Mouse (Mus musculus) gonadal fat pad, adult 2 months (tissue): ENCODE data around the gene Csf2rb2. TPM values are rescaled to one million over a fixed set of nuclear protein-coding genes. Genes with fewer than 3 reads are reported as not detected.
"Not testable (repeated sequence)": the region's sequence is repeated elsewhere in the genome, so short reads cannot be mapped to it uniquely, and the experiment has no call there.

Experiments
- DNase-seq: peaks from one replicate; pipeline ENCODE4 v3.0.0-alpha.2; 2012; ENCODE audit warnings: low read depth
- polyA plus RNA-seq: library from polyadenylated mRNA; depleted of rRNA; stranded (reverse); fragments of >200 nt; gene quantifications from 2 replicates; pipeline ENCODE4 v1.2.3, GENCODE M21; 2012; rRNA removed

Gene Csf2rb2
- polyA plus RNA-seq, 1 experiment: 5.7 TPM

DNA sequence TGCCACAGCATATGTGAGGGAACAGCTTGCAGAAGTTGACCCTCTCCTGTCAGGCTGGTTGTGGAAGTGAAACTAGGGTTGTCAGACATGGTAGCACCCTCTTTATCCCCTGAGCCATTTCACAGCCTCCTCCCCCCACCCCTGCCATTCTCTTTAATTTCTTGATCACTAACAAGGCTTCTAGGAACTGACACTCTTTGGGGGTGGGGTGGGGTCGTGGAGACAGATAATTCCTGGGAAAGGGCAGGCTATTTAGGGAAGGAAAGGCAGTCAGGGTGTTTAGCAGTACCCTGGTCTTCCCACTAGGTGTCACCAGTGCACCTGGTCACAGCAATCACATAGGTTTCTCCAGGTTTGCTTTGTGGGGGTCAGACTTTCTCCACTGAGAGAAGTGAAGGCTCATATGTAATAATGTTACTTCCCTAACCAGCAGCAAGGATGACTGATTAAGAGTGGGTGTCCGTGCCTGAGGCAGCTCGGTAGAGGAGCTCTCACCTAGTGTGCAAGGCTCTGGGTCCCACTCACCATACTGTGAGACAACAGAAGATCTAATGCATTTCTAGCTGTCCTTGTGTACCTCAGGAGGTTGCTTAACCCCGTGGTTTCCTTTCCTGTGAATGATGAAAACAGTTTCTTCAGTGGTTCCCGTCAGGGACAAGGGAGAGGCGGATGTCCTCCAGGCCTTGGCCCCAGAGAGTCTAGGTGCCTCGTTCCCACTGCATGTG is 48.0 kb downstream of the Csf2rb2 start:
- DNase-seq: no peak

DNA sequence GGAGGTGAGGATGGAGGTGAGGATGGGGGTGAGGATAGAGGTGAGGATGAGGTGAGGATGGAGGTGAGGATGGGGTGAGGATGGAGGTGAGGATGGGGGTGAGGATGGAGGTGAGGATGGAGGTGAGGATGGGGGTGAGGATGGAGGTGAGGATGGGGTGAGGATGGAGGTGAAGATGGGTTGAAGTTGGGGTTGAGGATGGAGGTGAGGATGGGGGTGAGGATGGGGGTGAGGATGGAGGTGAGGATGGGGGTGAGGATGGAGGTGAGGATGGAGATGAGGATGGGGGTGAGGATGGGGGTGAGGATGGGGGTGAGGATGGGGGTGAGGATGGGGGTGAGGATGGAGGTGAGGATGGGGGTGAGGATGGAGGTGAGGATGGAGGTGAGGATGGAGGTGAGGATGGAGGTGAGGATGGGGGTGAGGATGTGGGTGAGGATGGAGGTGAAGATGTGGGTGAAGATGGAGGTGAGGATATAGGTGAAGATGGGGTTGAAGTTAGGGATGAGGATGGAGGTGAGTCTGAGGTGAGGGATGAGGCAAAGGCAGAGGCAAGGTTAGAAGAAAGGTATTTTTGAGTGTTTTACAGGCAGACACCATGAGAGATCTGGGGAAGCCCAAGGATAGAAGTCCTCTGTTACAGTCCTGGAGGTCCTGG is 48.8 kb downstream of the Csf2rb2 start:
- not testable (repeated sequence) for DNase-seq

DNA sequence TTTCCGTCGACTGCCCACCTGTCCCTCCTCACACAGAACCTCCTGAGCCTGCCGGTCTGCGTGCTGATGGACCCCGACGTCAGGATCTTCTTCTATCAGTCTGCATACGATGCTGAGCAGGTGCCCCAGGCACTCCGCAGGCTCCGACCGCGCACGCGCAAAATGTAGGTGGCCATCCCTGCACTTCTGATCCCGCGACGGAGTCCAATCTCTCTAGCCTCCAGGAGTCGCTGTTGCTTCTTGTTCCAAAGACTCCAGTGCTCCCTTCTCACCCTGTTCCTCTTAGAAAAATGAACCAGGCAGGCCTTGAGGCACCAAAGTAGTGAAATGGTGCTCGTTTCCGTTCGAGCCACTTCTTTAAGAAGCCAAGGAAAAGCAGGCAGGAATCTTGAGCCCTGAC is 50.8 kb downstream of the Csf2rb2 start:
- DNase-seq: no peak

DNA sequence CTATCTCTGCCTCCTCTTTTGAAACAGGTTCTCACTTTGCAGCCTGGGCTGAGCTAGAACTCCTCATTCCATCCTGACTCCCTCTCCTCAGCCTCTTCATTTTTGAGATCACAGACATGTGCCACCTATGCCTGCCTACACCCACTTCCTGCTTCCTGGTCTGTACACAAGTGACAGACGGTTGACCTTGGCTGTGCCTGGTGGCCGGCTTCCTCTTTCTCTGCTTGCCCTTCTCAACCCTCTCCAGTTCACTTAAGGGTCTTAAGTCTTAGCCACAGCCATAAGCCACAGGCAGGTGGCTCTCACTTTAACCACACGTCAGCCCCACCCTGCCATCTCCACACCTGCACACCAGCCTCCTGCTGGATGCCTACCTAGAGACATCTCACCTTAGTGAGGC is 57.1 kb downstream of the Csf2rb2 start:
- no peak for DNase-seq

DNA sequence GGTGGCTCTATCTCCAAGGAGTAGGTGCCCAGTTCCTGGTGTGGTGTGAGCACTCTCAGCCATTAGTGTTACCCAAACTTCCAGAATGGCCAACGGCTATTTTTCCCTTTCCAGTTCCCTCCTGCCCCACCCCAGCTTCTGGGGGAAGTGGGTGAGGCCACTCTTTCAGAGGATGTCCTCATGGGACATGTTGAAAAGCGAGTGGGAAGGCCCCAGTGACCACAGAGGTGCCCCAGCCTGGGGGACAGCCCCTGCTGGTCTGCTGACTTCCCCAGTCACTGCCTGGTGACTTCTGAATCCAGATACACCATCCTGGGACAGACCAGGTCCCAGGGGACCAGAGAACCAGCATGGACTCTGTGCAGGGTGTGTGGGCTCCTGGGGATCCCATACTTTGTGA is 57.9 kb downstream of the Csf2rb2 start:
- no peak for DNase-seq

DNA sequence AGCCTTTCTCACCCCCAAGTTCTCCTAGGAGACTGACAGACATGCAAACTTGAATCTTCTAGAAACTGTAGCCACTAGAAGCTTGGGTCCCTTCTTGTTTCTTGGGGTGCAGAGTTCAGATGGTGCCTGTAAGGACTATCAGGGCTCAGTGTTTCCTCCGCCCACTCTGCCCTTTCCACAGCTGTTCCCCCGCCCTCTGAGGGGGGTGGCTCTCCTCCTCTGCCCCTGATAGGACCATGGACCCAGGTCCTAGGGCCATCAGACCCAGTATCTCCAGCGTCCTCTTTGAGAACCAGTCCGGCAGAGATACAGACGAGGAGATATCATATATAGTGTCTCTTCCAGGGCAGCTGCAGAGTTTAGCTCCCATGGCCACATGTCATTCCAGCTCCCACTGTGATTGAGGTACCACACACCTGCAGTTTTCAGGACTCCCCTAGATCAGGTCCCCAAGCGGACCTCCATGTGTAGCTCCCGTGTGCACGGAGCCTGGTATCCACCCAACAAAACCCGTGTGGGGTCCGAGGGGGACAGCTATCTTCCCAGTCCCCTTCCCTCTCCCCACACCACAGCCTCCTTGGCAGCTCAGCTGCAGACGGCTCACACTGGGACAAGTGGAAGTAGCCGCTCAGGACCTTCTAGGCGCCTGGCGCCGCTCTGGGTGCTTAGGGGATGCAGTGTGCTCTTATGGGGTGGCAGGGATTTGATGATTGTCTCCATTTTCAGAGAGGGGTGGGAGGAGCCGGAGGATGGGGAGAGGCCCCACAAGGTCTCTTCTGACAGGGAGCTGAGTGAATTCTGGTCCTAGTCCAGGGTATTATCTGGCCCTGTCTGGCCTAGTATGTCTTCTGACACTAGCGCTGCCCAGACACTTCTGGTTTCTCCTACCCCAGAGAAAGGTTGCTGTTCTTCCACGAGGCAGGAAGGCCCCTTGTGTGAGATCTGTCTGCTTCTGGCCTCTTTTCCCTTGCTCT is 59.1 kb downstream of the Csf2rb2 start:
- DNase-seq: no peak

DNA sequence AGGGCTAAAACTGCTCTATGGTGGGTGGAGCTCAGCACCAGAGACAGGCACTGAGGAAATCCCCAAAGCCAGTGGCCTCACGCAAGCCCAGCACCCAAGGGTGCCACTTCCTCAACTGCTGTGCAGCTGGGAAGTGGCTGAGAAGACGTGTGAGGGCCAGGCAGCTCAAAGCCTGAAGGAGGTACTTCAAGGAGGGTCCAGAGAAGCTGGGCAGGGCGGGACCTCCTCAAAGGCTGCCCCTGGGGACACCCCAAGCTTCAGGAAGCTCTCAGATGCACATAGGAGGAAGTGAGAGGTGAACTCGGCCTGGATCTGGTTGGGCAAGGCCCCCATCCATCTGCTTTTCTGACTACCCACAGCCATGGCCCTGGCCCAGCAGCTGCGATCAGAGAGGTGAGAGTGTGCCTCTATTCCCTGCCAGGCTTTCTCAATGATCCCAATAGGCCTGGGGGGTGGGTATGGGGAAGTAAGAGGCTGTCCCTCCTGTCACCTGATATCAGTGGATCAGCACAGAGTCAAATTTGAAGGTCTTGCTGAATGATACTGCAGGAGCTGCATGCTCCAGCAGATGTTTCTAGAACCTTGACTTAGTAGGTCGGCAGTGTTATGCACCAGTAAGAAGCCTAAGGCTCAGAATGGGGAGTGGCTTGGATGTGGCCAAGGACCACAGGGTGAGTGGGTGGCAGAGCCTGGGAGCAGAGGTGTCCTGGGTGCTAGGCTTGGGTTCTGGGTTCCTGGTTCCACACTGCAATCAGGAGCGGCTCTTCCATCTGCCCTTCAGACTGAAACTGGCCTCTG is 60.6 kb downstream of the Csf2rb2 start, which contains the start of gene Ncf4:
Gene Ncf4 (plus strand): TSS at position 107 of the 798 bp plus-strand sequence.
- DNase-seq: no peak

DNA sequence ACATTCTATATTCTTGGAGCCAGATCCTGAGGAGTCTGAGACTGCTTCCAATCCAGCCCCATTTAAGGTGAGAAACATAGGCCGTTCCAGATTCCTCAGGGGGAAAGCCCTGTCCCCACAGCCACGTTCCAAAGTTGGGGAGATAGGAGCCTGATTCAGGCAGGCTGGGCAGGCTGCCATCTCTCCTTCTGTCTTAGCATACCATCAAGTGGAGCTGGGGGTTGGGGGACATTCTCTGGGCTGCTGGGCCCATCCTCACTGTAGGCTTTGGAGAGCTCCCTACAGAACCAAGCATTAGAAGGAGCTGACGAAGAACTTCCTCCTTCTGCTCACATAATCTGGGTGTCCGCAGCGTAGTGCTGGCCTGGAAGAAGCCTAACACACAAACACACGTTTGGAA is 61.7 kb downstream of the Csf2rb2 start:
- DNase-seq: no peak

DNA sequence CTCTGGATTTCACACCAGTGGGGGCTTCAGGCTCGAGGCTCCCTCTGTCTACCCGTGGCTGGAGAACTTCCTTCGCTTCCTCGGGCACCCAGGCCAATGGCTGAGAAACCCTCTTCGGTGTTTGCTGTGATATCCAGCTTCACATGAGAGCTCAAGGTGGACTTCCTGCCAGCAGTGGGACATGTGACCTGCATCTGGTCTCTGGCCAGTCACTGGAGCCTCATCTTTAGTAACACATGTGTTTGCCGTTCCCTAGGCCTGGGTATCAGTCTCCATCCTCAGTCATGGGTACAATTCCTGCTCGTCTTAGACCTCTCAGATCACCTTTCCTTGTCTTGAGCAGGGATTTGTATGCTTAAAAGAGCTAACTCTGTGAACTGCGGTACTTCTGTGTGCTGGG is 62.5 kb downstream of the Csf2rb2 start:
- no peak for DNase-seq

DNA sequence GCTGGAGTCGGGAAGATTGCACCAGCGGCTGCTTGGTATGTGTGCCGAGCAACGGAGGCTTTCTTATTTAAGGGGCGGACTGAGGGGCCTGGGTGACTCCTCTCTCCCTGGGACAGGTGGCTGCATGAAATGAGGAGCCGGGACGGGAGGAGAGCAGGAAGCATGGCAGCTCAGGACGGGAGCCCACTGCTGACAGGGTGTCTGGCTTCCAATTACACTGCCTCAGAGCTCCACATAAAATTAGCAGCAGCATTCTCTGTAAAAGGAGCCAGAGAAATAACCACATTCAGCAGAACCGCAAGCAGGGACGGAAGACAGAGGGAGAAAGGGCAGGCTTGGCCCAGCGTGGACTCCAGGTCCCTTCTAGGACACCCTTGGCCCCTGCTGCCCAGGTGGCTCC is 64.2 kb downstream of the Csf2rb2 start:
- DNase-seq: no peak

DNA sequence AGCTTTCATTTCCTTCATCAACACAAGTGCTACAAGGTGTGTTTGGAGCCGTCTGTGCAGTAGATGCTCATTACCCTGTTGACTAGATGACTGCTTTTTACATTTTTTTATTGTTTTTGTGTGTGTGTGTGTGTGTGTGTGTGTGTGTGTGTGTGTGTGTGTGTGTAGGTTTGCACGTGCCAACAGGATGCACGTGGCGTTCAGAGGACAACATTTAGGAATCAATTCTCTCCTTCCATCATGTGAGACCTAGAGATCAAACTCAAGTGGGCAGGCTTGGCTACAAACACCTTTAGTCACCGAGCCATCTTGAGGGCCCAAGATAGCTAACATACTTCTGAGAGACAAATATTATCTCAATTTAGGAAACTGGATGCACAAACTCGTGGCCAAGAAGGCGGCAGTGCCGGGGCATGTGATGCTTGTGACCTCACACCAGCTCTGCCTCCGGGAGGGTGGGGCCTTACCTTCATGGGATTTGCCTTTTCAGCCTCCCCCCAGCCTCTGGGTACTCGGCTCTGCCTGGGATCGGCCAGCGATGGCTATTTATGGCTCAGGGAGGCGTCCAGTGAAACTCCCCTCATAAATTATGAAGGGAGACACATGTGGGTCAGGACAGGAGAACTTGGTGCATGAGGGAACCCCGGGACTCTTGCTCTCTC is 65.4 kb downstream of the Csf2rb2 start:
- DNase-seq: no peak

DNA sequence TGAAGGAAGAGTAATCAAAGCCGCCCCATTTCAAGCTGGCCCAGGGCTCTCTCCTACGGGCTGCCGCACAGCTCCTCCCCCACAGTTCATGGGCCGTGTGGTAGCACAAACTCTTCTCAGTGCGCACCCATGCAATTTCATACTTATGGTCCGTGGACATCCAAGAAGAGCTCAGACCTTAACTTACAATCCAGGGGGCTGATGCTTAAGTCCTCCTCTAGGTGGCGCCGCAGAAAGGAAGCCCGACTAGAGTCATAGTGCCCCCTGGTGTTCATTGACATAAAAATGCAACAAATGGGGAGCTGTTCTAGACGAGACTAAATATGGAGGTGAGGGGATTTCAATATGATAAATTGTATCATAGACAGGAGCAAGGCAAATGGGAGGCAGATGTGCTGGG is 66.1 kb downstream of the Csf2rb2 start:
- DNase-seq: no peak

DNA sequence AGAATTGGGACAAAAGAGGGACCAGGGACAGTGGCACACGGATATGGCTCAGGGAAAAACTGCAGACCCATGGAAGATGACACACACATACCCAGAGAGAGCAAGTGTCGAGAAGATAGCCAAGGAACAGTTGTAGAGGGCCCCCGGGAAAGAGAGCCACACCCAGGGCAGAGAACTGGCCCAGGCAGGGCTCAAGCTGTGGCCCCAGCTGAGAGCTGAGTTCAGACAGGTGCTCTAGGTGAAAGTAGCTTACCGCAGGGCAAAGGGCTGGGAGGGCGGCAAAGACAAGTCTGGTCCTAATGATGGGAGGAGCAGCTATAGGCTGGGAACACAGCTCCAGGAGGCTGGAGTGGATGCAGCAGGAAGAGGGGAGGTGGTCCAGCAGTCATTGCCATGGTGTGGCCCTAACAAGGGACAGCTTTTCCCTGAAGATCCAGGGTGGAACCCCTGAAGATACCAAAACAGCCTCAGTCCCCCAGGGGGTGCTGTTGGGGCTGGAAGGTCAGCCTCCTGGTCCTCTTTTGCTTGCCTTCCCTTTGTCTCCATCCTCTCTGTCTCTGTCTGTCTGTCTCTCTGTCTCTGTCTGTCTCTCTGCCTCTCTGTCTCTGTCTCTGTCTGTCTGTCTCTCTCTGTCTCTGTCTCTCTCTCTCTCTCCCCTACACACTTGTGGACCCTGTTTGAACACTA is 70.6 kb downstream of the Csf2rb2 start:
- DNase-seq: no peak

Other genes starting within 250 kb of the Csf2rb2 start
- not detected in 2 replicates for gene Cacng2, start 185.7 kb downstream of the Csf2rb2 start, polyA plus RNA-seq
- gene Ift27, start 131.6 kb downstream of the Csf2rb2 start, polyA plus RNA-seq: 36.6 and 40.8 TPM in 2 replicates
- 1.4 TPM in 1 of 2 replicates, not detected in the other for gene Pvalb, start 99.3 kb downstream of the Csf2rb2 start, polyA plus RNA-seq
- gene Ncf4, start 60.9 kb downstream of the Csf2rb2 start, polyA plus RNA-seq: 8.3 and 9.8 TPM in 2 replicates
- gene Csf2rb, start 20.0 kb upstream of the Csf2rb2 start, polyA plus RNA-seq: 13.0 and 16.0 TPM in 2 replicates
- gene Tex33, start 90.2 kb upstream of the Csf2rb2 start, polyA plus RNA-seq: 1.1 and 2.6 TPM in 2 replicates
- gene Tst, start 100.2 kb upstream of the Csf2rb2 start, polyA plus RNA-seq: 44.2 and 72.1 TPM in 2 replicates
- 120 and 127 TPM in 2 replicates for gene Mpst, start 100.7 kb upstream of the Csf2rb2 start, polyA plus RNA-seq
- 205 and 251 TPM in 2 replicates for gene Kctd17, start 122.8 kb upstream of the Csf2rb2 start, polyA plus RNA-seq
- gene Tmprss6, start 162.9 kb upstream of the Csf2rb2 start, polyA plus RNA-seq: 0.61 and 0.84 TPM in 2 replicates
- gene Il2rb, start 189.6 kb upstream of the Csf2rb2 start, polyA plus RNA-seq: 3.1 and 4.0 TPM in 2 replicates
- 35.3 and 40.4 TPM in 2 replicates for gene C1qtnf6, start 225.7 kb upstream of the Csf2rb2 start, polyA plus RNA-seq
- 0.03 TPM in 1 of 2 replicates, not detected in the other for gene Sstr3, start 239.0 kb upstream of the Csf2rb2 start, polyA plus RNA-seq